Mouse (Mus musculus) cerebellum, postnatal 14 days (tissue): ENCODE results near the gene Dcaf1.

Experiments used
- DNase-seq, 2 experiments: peaks; one replicate each; pipeline ENCODE4 v3.0.0; 2021; ENCODE audit warnings: mixed read lengths in 2 of 2

Gene Dcaf1

DNA sequence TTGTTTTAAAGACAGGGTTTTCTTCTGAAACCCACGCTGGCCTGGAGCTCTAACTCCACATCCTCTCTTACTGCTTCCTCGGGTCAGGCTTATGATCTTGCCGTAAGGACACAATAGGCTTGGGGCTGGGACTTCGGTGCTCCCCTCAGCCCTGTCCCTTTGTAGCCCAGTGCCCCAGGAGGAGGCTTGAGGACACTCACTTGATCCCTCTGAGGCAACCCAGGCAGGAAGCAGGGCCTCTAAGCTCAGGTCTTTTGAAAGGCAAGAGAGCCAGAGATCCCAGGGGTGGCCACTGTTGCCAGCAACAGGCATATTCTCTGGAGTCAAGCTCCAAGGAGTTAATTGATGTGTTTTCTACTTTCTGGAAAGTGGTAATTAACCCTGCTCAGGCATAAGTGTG, 57.8 kb downstream of the Dcaf1 start:
- DNase-seq = no peak

DNA sequence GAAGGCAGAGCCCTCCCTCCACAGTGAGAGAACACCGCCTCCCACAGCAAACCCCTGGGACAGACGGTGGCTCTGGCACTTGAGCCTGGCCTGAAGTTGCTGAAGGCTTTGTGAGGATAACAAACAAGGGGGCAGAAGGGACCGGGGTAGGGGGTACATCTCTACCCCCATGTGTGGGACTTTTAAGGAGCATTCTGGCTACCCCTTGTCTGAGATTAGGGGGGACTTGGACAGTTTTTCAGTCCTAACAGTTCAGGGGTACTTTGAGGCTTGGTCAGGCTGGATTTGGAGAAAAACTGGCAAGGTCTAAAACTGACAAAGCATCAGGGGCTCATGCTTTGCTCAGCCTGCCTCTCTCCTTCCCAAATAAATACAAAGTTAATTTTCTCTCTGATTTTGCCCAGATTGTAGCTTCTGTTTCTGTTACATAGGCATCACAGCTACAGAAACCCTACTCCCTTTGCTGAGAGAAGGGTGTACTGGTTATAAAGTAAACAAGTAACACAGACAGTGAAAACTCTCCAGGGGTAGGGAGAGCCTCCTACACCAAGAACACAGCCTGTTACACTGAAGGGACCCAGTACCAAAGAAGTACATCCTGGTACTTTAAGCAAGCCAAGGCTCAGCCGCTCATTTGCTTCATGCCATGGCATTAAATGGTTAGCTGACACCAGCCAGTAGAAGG, 59.5 kb downstream of the Dcaf1 start:
- DNase-seq = no peak

DNA sequence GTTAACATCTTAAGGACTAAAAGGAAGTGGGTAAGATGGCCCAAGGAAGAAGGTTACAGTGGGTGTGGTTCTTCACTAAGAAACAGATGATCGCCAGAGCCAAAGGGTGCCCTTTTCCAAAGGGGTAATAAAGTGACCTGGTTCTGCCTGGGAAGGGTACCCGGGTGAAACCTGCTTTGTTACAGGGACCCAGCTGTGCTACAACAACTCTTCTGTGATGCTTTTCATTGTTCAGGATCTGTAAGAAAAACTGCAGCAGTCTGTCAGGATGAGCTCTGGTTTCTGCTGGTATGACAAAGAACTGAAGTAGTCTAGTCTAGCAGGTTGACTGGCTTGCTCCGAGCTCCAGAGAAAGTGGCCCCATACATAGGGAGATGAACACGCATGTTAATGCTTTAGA, 60.5 kb downstream of the Dcaf1 start:
- no peak for DNase-seq

DNA sequence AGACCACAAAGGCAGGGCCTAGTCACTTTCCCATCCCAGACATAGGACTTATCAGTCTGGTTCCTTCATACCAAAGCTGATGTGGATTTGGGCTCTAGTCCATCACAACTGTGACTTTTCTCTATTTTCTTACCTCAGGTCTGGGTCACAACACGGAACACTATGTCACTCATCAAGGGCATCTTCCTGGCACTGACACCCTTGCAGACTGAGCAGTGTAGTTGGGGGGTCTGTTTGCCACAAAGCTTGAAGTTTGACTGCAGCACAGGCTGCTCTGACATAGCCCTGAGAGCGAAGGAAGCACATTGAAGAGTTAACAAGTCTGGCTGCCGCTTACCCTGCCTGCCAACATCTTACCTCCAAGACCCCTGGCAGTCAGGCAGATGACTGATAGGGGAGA, 61.4 kb downstream of the Dcaf1 start:
- no peak for DNase-seq

DNA sequence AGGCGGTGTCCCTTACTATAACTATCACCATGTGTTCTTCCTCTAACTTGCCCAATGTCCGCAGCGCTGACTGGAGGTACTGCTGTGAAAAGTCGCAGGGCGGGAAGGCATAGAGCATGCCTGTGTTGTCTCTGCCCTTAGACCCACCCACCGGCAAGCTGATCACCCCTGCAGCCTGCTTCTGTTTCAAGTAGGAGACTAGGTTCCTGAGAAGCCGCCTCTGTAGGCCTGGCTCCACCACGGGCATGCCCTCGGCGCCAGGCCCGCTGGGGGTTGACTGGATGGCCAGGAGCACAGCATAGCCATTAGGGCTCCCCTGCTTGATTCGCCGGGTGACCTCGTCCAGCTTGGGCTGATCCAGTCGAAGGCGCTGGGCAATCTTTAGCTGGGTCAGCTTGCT, 62.6 kb downstream of the Dcaf1 start:
- peak; percentile 33 to 38 for DNase-seq

GRCm38 (mm10) chr9:106884996-106885900, 63.6 kb downstream of the Dcaf1 start:
- DNase-seq = peak; percentile 37 to 41

- DNase-seq = peak; percentile 73 to 78
Observed at GRCm38 (mm10) chr9:106885901-106886731, 64.4 kb downstream of the Dcaf1 start.

DNA sequence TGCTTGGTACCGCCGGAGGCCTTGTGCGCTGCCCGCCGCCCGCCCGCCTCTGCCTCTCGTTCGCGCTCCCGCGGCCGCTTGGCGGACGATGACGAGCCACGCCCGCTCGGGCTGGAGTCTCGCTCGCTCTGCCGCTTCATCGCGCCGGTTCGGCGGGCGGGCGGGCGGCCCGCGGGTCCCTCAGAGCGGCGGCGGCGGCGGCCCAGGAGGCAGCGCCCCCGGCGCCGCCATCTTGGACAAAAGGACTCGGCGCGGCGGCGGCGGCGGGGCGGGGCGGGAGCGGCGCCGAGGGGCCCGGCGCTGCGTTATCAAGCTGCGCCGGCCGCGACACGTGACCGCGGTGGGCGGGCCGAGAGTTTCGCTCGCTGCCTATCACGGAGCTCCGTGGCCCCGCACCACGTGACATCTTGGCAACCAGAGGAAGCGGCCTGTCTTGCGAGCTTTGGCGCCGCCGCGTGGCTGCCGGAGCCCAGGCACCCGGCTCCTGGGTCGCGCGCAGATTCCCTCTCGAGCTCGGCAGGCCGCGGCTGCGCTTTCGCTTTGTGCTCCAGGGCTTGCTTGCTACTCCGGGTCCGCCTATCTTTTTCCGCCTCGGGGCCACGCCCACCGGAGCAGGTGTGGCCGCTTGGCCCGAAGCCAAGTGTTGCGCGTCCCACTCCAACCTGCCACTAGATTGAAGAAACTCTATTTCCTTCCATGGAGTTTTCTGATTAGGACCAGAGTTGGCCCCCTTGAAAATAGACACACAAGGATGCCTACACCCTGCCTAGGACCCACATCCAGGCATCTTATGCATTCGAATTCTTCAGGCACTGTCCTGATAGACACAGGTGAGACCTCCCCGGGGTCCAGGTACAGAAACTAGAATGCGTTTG, 65.4 kb downstream of the Dcaf1 start, which contains the start of gene Rbm15b:
Gene Rbm15b, minus strand, starts transcription at position 601 of the 875 bp plus-strand sequence.
- peak; percentile 99 for DNase-seq

DNA sequence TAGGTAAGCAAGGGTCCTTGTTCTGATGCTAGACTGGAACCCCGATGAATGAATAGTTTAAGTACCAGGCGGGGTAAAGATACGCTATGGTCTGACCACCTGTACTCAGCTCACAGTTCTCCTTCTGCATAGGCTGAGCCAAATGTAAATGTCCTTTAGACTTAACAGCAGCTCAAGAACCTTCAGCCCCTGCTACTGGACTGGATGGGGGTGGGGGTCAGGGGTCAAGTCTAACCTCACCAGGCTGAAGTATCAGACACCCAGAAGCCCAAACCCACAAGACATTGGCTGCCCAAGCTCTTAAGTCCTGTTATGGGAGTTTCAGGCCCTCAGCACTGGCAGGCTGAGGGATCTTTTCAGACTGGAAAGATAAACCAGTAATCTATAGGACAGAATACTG, 66.7 kb downstream of the Dcaf1 start:
- no peak for DNase-seq

- DNase-seq = no peak
Observed at GRCm38 (mm10) chr9:106889321-106889720, 67.6 kb downstream of the Dcaf1 start.

DNA sequence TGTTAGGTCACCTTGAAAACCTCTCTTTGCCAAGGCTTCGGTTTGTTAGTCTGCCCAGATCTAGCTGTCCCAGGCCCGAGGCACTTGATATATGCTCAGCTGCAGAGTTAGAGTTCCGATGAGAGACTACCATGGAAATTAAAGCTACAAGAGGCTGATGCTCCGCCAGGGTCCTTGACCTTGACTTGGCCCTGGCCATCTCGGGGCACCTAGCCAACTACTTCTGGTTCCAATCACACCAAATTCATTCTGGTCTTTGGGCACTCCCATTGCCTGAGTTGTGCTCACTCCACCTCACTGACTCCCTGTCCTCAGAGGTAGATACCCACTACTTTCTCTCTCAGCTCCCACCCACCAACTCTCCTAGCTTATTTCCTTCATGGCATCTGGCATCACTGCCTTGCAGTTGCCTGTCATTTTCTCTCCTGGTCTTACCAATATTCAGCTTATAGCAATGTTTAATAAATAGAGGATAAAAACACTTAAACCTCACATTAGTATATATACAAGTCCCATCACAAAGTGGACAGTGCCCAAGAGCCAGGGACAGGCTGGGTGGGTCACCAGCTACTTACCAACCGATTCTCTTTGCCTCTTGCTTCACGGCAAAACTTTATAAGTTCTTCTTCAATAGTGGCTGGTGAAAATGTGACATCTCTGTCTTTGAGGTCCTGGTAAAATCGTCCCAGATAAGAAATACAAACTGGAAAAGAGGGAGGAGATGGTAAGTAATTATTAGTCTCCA, 69.0 kb downstream of the Dcaf1 start:
- peak in 1 of 2 experiments; percentile 35 for DNase-seq

GRCm38 (mm10) chr9:106891341-106891741, 69.7 kb downstream of the Dcaf1 start:
- peak in 1 of 2 experiments; percentile 67 for DNase-seq

DNA sequence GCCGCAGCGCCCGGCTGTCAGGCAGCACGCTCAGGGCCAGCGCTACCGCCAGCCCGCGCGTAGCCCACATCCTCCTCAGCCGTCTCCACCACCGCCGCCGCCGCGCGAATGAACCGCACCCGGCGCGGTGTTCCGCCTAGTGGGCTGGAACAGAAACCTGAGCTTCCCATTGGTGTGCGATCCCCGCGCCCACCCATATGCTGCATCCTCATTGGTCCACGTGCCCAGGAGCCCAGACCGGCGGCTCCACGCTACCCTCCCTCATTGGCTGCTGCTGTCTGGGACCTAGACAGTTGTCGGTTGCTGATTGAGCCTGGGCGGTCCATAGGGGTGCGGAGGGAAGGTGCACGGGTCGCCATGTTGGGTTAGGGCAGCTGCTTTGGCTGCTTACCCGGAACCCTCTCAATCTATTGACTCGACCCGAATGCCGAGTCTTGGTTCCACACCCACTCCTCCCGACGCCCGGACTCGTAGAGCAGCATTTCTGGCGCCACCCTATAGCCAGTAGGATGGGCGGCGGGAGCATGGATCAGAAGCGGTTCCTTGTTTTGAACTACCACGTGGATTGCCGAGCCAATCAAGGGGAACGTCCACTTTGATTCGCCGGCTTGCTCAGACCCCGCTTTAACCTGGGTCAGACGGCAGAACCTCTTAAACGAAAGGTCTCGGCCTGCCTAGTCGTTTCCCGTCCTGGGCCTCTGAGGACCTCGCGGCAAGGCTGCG, 70.3 kb downstream of the Dcaf1 start, which contains the start of gene Manf:
Gene Manf, minus strand, starts transcription at position 151 of the 723 bp plus-strand sequence.
- peak; percentile 95 to 96 for DNase-seq

DNA sequence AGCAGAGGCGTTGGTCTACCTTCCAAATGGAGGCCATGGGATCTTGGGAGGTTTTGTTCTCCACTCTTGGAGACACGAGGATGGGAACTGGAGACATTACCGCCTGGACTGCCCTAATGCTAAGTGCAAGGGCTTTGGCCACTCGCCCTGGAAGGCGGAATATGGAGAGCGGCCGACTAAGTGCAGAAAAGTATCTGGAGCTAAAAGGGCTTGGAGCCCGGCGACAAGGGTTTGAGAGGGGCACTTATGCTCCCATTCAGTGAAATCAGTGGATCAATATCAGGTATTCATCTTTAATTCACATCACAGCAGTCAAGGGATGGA, 70.8 kb downstream of the Dcaf1 start:
- peak in 1 of 2 experiments; percentile 68 for DNase-seq

- DNase-seq = no peak
Observed at GRCm38 (mm10) chr9:106893327-106893726, 71.7 kb downstream of the Dcaf1 start.

GRCm38 (mm10) chr9:106898901-106899300, 77.2 kb downstream of the Dcaf1 start:
- DNase-seq = no peak

GRCm38 (mm10) chr9:106901596-106901995, 79.9 kb downstream of the Dcaf1 start:
- DNase-seq = no peak

- DNase-seq = no peak
Observed at GRCm38 (mm10) chr9:106903099-106903790, 81.6 kb downstream of the Dcaf1 start.

- peak; percentile 39 to 48 for DNase-seq
Observed at GRCm38 (mm10) chr9:106903791-106904134, 82.1 kb downstream of the Dcaf1 start.

- no peak for DNase-seq
Observed at GRCm38 (mm10) chr9:106906597-106906996, 84.9 kb downstream of the Dcaf1 start.
